Mouse (Mus musculus) forebrain, postnatal 0 days (tissue): ENCODE measurements around the gene Zfp975. TPM values are rescaled to one million over a fixed set of nuclear protein-coding genes. Genes with fewer than 3 reads are reported as not detected.
"Not testable (repeated sequence)": the region's sequence is repeated elsewhere in the genome, so short reads cannot be mapped to it uniquely, and the experiment has no call there.

ENCODE experiments used
- ATAC-seq: fragments of 200-750 bp; cut with Nextera tagmentation; 2 replicates; pipeline ENCODE4 v1.8.0; 2017; ENCODE audit warnings: mild to moderate bottlenecking, moderate library complexity
- DNase-seq: peaks from one replicate; pipeline ENCODE4 v3.0.0-alpha.2; 2015
- H3K27ac ChIP-seq: fragments of 300-500 bp; sonication (generic); 2 replicates; pipeline ENCODE4 v1.5.1; 2014; ENCODE audit warnings: low read depth, mild to moderate bottlenecking, antibody characterized with exemption, low read length, moderate library complexity, mixed read lengths
- H3K27me3 ChIP-seq: fragments of 300-500 bp; sonication (generic); 2 replicates; pipeline ENCODE4 v1.6.1; 2014; ENCODE audit warnings: mild to moderate bottlenecking, low read length, mixed read lengths; ENCODE audit not compliant: insufficient read depth
- H3K36me3 ChIP-seq: fragments of 300-500 bp; sonication (generic); 2 replicates; pipeline ENCODE4 v1.6.1; 2014; ENCODE audit warnings: mild to moderate bottlenecking, moderate library complexity; ENCODE audit not compliant: insufficient read depth
- H3K4me1 ChIP-seq: fragments of 300-500 bp; sonication (generic); 2 replicates; pipeline ENCODE4 v1.6.1; 2014; ENCODE audit warnings: antibody characterized with exemption; ENCODE audit not compliant: insufficient read depth
- H3K4me2 ChIP-seq: fragments of 300-500 bp; sonication (generic); 2 replicates; pipeline ENCODE4 v1.6.1; 2014; ENCODE audit warnings: low read depth, mild to moderate bottlenecking, moderate library complexity
- H3K4me3 ChIP-seq: fragments of 300-500 bp; sonication (generic); 2 replicates; pipeline ENCODE4 v1.5.1; 2014; ENCODE audit warnings: low read depth, low read length, mixed read lengths
- H3K9ac ChIP-seq: fragments of 300-500 bp; sonication (generic); 2 replicates; pipeline ENCODE4 v1.6.1; 2014; ENCODE audit warnings: mild to moderate bottlenecking
- H3K9me3 ChIP-seq: fragments of 300-500 bp; sonication (generic); 2 replicates; pipeline ENCODE4 v1.6.1; 2016; ENCODE audit warnings: low read length
- CTCF ChIP-seq: sonication (generic); IDR thresholded peaks from 2 replicates; pipeline ENCODE4 v1.5.1; 2016; ENCODE audit warnings: antibody characterized with exemption, control low read depth, low read depth
- WGBS: fragments of 180-500 bp; shearing (Covaris S2); extraction: QIAGEN DNeasy Blood & Tissue Kit; methylation state at CpG from one replicate; pipeline ENCODE4 v1.1.7; 2014; 5-methylcytosine and 5-hydroxymethylcytosine counted together
- polyA plus RNA-seq: library from polyadenylated mRNA; unstranded; fragments of >200 nt; fragmentation: Nextera tagmentation; extraction: Ambion mirVana; gene quantifications from 2 replicates; pipeline ENCODE4 v1.2.1, GENCODE M21; 2015
- total RNA-seq: library from RNA; depleted of rRNA; stranded (reverse); fragments of >200 nt; gene quantifications from 2 replicates; pipeline ENCODE4 v1.2.3, GENCODE M21; 2014; rRNA removed

Zfp975 gene
- total RNA-seq (2.9 and 6.7 TPM in 2 replicates), polyA plus RNA-seq (3.3 and 6.0 TPM in 2 replicates)

GRCm38 (mm10) chr7:42692362-42693158 is at the start of gene Zfp975:
Gene Zfp975, minus strand, starts transcription at chr7:42692742.
- ATAC-seq: peak; percentile 99
- peak; percentile 26; the same call in 1 of the 2 replicates for TF ChIP-seq CTCF
- not testable (repeated sequence) for H3K36me3 ChIP-seq, H3K4me1 ChIP-seq, H3K9me3 ChIP-seq, H3K27me3 ChIP-seq
- Histone ChIP-seq H3K9ac (peak within 1 kb of the TSS; percentile 53), H3K27ac (peak within 1 kb of the TSS; percentile 45; the same call in 1 of the 2 replicates), H3K4me3 (peak within 1 kb of the TSS; percentile 49), H3K4me2 (peak within 1 kb of the TSS; percentile 53)
- peak; percentile 83 for DNase-seq
- WGBS: under 1% methylated on average over 23 of the region's 23 CpGs

- H3K9ac ChIP-seq: no peak overlapping the region
- H3K4me3 ChIP-seq: no peak overlapping the region
- no peak for DNase-seq
- 90% methylated on average over 10 of the region's 10 CpGs for WGBS
- peaks cover 10% of the 10 kb centered on the region; the same call in 1 of the 2 replicates for H3K9me3 ChIP-seq
- H3K27ac ChIP-seq: no peak overlapping the region
- H3K27me3 ChIP-seq: no peaks in the 10 kb centered on the region
- H3K36me3 ChIP-seq: no peaks in the 10 kb centered on the region
- H3K4me1 ChIP-seq: no peaks in the 10 kb centered on the region
- H3K4me2 ChIP-seq: no peak overlapping the region
- no peak for ATAC-seq
- no peak for TF ChIP-seq CTCF
These were observed 46.1 kb upstream of the Zfp975 start for GRCm38 (mm10) chr7:42738536-42739210.

DNA sequence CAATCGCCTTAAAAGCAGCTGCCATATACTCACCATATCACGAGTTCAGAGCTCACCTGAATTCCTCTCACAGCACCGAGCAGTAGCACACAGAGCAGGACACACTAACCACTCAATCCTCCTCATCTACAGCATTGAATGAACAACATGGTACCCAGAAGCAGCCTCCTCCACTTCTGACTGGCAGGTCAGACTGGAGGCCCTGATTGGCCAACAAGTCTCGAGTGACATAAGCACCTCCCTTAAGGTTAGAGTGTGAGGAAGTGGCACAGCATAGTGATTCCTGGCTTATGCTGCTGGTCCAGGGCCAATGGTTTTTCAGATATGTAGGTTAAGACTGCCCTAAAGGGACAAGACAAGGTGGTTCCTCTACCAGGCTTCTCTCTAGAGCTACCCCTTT is 34.4 kb upstream of the Zfp975 start, which contains the start of gene Gm17067:
Gene Gm17067, minus strand, starts transcription at position 101 of the 400 bp plus-strand sequence.
- H3K4me1 ChIP-seq, H3K27me3 ChIP-seq, DNase-seq, H3K9ac ChIP-seq, H3K27ac ChIP-seq, ATAC-seq, H3K4me2 ChIP-seq, H3K4me3 ChIP-seq, H3K9me3 ChIP-seq, H3K36me3 ChIP-seq: not testable (repeated sequence)
- WGBS: 94% methylated on average over 4 of the region's 4 CpGs

DNA sequence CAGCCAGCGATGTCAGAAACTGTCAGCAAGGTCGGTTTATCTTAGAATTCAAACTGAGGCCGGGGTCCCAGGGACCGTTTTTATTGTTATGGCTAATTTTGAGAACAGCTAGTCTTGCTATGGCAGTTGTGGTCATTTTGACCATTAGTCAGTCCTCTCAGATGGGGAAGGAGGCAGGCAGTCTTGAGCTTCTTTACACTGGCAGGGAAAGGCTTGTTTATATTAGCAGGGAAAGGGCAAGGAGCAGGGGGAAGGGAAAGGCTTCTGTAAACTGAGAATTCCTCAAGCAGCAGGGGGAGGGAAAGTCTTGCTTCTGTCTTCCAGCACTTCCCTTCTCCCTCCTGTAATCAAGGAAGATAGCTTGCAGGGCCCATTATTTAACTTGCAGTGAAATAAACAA is 709 bp upstream of the Zfp975 start:
- peak overlapping the region; percentile 53 for H3K9ac ChIP-seq
- 3% methylated on average over 4 of the region's 4 CpGs for WGBS
- not testable (repeated sequence) for H3K27me3 ChIP-seq, H3K36me3 ChIP-seq, H3K9me3 ChIP-seq, ATAC-seq, H3K4me1 ChIP-seq, H3K27ac ChIP-seq
- H3K4me2 ChIP-seq: peak overlapping the region; percentile 53
- peak; percentile 0 for DNase-seq
- H3K4me3 ChIP-seq: peak overlapping the region; percentile 49

DNA sequence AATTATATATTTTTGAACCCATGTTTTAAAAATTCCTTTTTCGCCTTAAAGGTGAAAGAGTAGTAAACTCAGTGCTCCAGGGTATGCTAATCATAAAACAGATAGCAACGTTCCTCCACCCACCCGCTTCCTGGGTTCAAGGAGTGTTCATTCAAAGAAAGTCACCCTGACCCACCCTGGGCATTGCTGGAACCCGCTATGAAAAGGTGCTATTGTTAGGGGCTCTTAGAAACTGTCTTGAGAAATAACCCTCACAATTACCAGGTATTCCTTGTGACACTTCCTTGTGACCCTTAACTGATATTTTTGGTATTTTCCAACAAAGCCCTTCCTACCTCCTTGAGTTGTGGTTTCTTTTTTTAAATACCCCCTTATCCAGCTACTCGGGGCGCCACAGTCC is 12.5 kb downstream of the Zfp975 start:
- not testable (repeated sequence) for H3K4me2 ChIP-seq, ATAC-seq, H3K4me1 ChIP-seq, H3K27me3 ChIP-seq, DNase-seq, H3K9ac ChIP-seq, H3K4me3 ChIP-seq, H3K36me3 ChIP-seq, H3K27ac ChIP-seq, H3K9me3 ChIP-seq
- WGBS: 93% methylated on average over 6 of the region's 6 CpGs

GRCm38 (mm10) chr7:42679646-42680045 is 12.9 kb downstream of the Zfp975 start:
- not testable (repeated sequence) for H3K4me2 ChIP-seq, ATAC-seq, H3K36me3 ChIP-seq, DNase-seq, H3K27me3 ChIP-seq, H3K4me1 ChIP-seq, H3K4me3 ChIP-seq, H3K9ac ChIP-seq, H3K27ac ChIP-seq, H3K9me3 ChIP-seq

GRCm38 (mm10) chr7:42660140-42660539 is 32.4 kb downstream of the Zfp975 start:
- not testable (repeated sequence) for H3K4me2 ChIP-seq, H3K36me3 ChIP-seq, H3K4me3 ChIP-seq, H3K9ac ChIP-seq, H3K27me3 ChIP-seq, H3K4me1 ChIP-seq, H3K27ac ChIP-seq, ATAC-seq, DNase-seq
- H3K9me3 ChIP-seq: 0 out of 2 replicates have a peak, but pooled peaks cover 11% of the 10 kb centered on the region
- WGBS: 66% methylated on average over 4 of the region's 5 CpGs

- not testable (repeated sequence) for ATAC-seq, DNase-seq
These were observed 37.3 kb downstream of the Zfp975 start for GRCm38 (mm10) chr7:42655211-42655610.

DNA sequence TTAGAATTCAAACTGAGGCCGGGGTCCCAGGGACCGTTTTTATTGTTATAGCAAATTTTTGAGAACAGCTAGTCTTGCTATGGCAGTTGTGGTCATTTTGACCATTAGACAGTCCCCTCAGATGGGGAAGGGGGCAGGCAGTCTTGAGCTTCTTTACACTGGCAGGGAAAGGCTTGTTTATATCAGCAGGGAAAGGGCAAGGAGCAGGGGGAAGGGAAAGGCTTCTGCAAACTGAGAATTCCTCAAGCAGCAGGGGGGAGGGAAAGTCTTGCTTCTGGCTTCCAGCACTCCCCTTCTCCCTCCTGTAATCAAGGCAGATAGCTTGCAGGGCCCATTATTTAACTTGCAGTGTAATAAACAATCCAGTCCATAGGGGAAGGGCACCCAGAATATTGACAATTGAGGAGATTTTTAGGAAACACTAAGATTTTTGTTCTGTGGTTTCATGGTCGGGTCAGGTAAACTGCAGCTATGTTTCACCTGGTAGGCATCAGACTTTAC is 49.4 kb downstream of the Zfp975 start:
- ATAC-seq, DNase-seq, H3K27ac ChIP-seq, H3K27me3 ChIP-seq, H3K9ac ChIP-seq, H3K9me3 ChIP-seq, H3K36me3 ChIP-seq, H3K4me1 ChIP-seq: not testable (repeated sequence)
- peak overlapping the region; percentile 39; the same call in 1 of the 2 replicates for H3K4me3 ChIP-seq
- WGBS: 27% methylated on average over 3 of the region's 3 CpGs
- peak overlapping the region; percentile 53 for H3K4me2 ChIP-seq

More at GRCm38 (mm10) chr7:42655211-42655610, 37.3 kb downstream of the Zfp975 start:
- not testable (repeated sequence) for H3K4me1 ChIP-seq, H3K36me3 ChIP-seq, H3K9ac ChIP-seq, H3K9me3 ChIP-seq, H3K27me3 ChIP-seq, H3K4me3 ChIP-seq, H3K27ac ChIP-seq, H3K4me2 ChIP-seq
- WGBS: 73% methylated on average over 2 of the region's 2 CpGs
